Mouse (Mus musculus): ENCODE results near the gene Smpdl3b.

DNA sequence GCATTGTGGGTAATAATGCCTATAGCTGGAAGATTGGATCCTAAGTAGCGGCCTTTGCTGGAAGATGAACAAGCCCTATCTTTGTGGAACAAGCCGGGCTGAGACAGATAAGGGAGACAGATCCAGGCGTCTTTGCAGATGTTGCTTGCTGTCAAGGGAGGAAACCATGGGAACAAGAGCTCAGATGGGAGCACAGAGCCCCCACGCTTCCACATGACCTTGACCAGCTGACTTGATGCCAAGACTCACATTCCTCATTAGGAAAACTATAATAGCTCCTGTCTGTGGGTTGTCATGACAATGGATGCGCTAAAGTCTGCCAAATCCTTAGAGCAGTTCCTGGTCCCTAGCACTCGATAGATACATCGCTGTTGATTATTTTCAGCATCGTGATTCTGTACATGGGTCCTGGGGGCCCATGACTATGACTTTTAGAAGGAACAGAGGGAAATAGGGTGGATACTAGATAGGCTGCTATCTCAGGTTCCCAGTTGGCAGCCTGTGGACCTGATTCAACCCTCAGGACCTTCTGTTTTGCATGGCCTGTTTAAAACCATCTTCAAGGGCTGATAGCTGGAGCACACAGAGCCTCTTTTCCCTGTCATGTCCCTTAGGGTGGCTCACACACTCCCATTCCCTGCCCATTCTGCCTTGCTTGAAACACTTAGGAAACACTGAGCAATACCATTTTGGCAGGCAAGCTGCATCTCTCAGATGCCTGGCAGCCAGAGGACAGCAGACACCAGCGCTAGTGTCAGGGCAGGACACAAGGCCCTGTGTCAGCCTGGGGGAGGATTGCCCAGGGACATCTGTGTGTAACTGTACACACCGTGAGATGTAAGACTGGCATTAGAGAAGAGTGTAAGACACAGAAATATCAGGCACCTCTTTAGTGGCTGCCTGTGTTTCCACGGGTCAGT lies 12.8 kb downstream of the Smpdl3b start:
- TF ChIP-seq POLR2A (IDR thresholded peaks at IDR 0.05; ENCODE audit: control insufficient read depth, extremely low read depth, insufficient read depth, low read length, poor library complexity): no peak
- TF ChIP-seq CTCF (IDR thresholded peaks at IDR 0.05; ENCODE audit: borderline replicate concordance, control insufficient read depth, extremely low read depth, insufficient read depth, low read length, poor library complexity): no peak
